Mouse (Mus musculus) CH12.LX (cell line): ENCODE measurements around the gene Mia2. TPM values are rescaled to one million over a fixed set of nuclear protein-coding genes. Genes with fewer than 3 reads are reported as not detected.

Source experiments
- DNase-seq: peaks from one replicate; pipeline ENCODE4 v3.0.0-alpha.2; 2013; ENCODE audit errors: extremely low read depth
- H3K27ac ChIP-seq: 2 replicates; pipeline ENCODE4 v1.5.1; 2012; ENCODE audit warnings: low read depth, mild to moderate bottlenecking, control low read depth, moderate library complexity; ENCODE audit not compliant: insufficient read depth
- H3K27me3 ChIP-seq: replicated peaks from 2 replicates; pipeline ENCODE3; 2012; ENCODE audit warnings: inconsistent platforms
- H3K36me3 ChIP-seq, 2 experiments: replicated peaks in 1 of 2; 2 replicates each; pipeline versions ENCODE3 to v1.6.1; 2012; ENCODE audit warnings: inconsistent platforms in 1 of 2, low read length in 1 of 2, mild to moderate bottlenecking in 1 of 2, mixed read lengths in 1 of 2, moderate library complexity in 1 of 2; ENCODE audit not compliant: control insufficient read depth in 1 of 2, insufficient read depth in 1 of 2
- H3K4me1 ChIP-seq, 2 experiments: 2 replicates each; pipeline ENCODE4 v1.6.1; 2012; ENCODE audit warnings: inconsistent platforms in 1 of 2, moderate library complexity in 1 of 2; ENCODE audit not compliant: insufficient read depth in 2 of 2, control insufficient read depth in 1 of 2
- H3K4me2 ChIP-seq: 2 replicates; pipeline ENCODE4 v1.6.1; 2012; ENCODE audit warnings: low read depth, mild to moderate bottlenecking, control low read depth; ENCODE audit not compliant: poor library complexity, insufficient read depth, severe bottlenecking
- H3K4me3 ChIP-seq, 3 experiments: fragments of 150-350 bp in 1 of 3; sonication (generic) in 1 of 3; replicated peaks in 1 of 3; 2 replicates each; pipeline versions ENCODE3 to v1.5.1; 2011 to 2012; ENCODE audit warnings: low read depth in 2 of 3, low read length in 2 of 3, mild to moderate bottlenecking in 2 of 3, moderate library complexity in 2 of 3, control low read depth in 1 of 3, improper control_type of control experiment in 1 of 3, inconsistent platforms in 1 of 3, mixed read lengths in 1 of 3; ENCODE audit not compliant: poor library complexity in 1 of 3
- H3K79me2 ChIP-seq: replicated peaks from 2 replicates; pipeline ENCODE4 v1.6.1; 2012; ENCODE audit warnings: mild to moderate bottlenecking, moderate library complexity; ENCODE audit not compliant: control insufficient read depth, poor library complexity, insufficient read depth, severe bottlenecking; ENCODE audit errors: extremely low read depth
- H3K9ac ChIP-seq: 2 replicates; pipeline ENCODE4 v1.6.1; 2012; ENCODE audit warnings: low read depth, mild to moderate bottlenecking, control low read depth, moderate library complexity; ENCODE audit not compliant: insufficient read depth
- H3K9me3 ChIP-seq: replicated peaks from 2 replicates; pipeline ENCODE3; 2012; ENCODE audit warnings: low read length, inconsistent platforms, mixed read lengths
- CHD1 ChIP-seq: IDR thresholded peaks from 2 replicates; pipeline ENCODE4 v1.6.1; 2012; ENCODE audit warnings: low read depth, low read length, improper control_type of control experiment, inconsistent platforms
- CHD2 ChIP-seq: IDR thresholded peaks from 2 replicates; pipeline ENCODE4 v1.6.1; 2011; ENCODE audit warnings: low read length, improper control_type of control experiment
- CTCF ChIP-seq, 2 experiments: IDR thresholded peaks in 1 of 2; conservative IDR thresholded peaks in 1 of 2; 2 replicates each; pipeline ENCODE4 v1.5.1; 2011 to 2012; ENCODE audit warnings: low read depth in 2 of 2, low read length in 2 of 2, improper control_type of control experiment in 1 of 2, inconsistent platforms in 1 of 2, mild to moderate bottlenecking in 1 of 2, moderate library complexity in 1 of 2
- EP300 ChIP-seq: IDR thresholded peaks from 2 replicates; pipeline ENCODE4 v1.6.1; 2011; ENCODE audit warnings: low read length, improper control_type of control experiment
- ETS1 ChIP-seq: conservative IDR thresholded peaks from 2 replicates; pipeline ENCODE4 v1.6.1; 2012; ENCODE audit warnings: low read depth, mild to moderate bottlenecking, inconsistent platforms, low read length, improper control_type of control experiment, moderate library complexity
- GABPA ChIP-seq: IDR thresholded peaks from 2 replicates; pipeline ENCODE4 v1.6.1; 2012; ENCODE audit warnings: low read depth, low read length, improper control_type of control experiment, inconsistent platforms; ENCODE audit not compliant: insufficient replicate concordance
- HCFC1 ChIP-seq: IDR thresholded peaks from 2 replicates; pipeline ENCODE4 v1.6.1; 2012; ENCODE audit warnings: low read depth, mild to moderate bottlenecking, inconsistent platforms, low read length, improper control_type of control experiment
- IRF4 ChIP-seq: IDR thresholded peaks from 2 replicates; pipeline ENCODE4 v1.6.1; 2014; ENCODE audit warnings: low read depth, mild to moderate bottlenecking, inconsistent platforms, low read length, improper control_type of control experiment
- JUND ChIP-seq: conservative IDR thresholded peaks from 2 replicates; pipeline ENCODE4 v1.6.1; 2011; ENCODE audit warnings: low read depth, low read length, improper control_type of control experiment
- MAZ ChIP-seq: IDR thresholded peaks from 2 replicates; pipeline ENCODE4 v1.6.1; 2012; ENCODE audit warnings: low read depth, mild to moderate bottlenecking, inconsistent platforms, low read length, improper control_type of control experiment, moderate library complexity
- MEF2A ChIP-seq: IDR thresholded peaks from 2 replicates; pipeline ENCODE4 v1.6.1; 2014; ENCODE audit warnings: low read depth, mild to moderate bottlenecking, inconsistent platforms, low read length, improper control_type of control experiment, borderline replicate concordance
- MXI1 ChIP-seq: IDR thresholded peaks from 2 replicates; pipeline ENCODE4 v1.6.1; 2011; ENCODE audit warnings: mild to moderate bottlenecking, low read depth, low read length, improper control_type of control experiment
- NRF1 ChIP-seq: IDR thresholded peaks from 2 replicates; pipeline ENCODE4 v1.6.1; 2014; ENCODE audit warnings: low read depth, mild to moderate bottlenecking, inconsistent platforms, low read length, improper control_type of control experiment, moderate library complexity
- RAD21 ChIP-seq: IDR thresholded peaks from 2 replicates; pipeline ENCODE4 v1.6.1; 2011; ENCODE audit warnings: low read depth, mild to moderate bottlenecking, low read length, improper control_type of control experiment, moderate library complexity
- SIN3A ChIP-seq: IDR thresholded peaks from 2 replicates; pipeline ENCODE4 v1.6.1; 2012; ENCODE audit warnings: low read length, improper control_type of control experiment, inconsistent platforms
- TBP ChIP-seq: conservative IDR thresholded peaks from 2 replicates; pipeline ENCODE4 v1.6.1; 2011; ENCODE audit warnings: low read depth, low read length, improper control_type of control experiment
- TCF12 ChIP-seq: IDR thresholded peaks from 2 replicates; pipeline ENCODE4 v1.6.1; 2014; ENCODE audit warnings: low read depth, mild to moderate bottlenecking, inconsistent platforms, low read length, improper control_type of control experiment
- USF1 ChIP-seq: IDR thresholded peaks from 2 replicates; pipeline ENCODE4 v1.6.1; 2014; ENCODE audit warnings: low read depth, mild to moderate bottlenecking, inconsistent platforms, low read length, improper control_type of control experiment
- ZC3H11A ChIP-seq: IDR thresholded peaks from 2 replicates; pipeline ENCODE4 v1.6.1; 2012; ENCODE audit warnings: low read depth, mild to moderate bottlenecking, inconsistent platforms, low read length, improper control_type of control experiment
- ZKSCAN1 ChIP-seq: IDR thresholded peaks from 2 replicates; pipeline ENCODE4 v1.6.1; 2012; ENCODE audit warnings: low read depth, inconsistent platforms, low read length, improper control_type of control experiment, borderline replicate concordance
- ZMIZ1 ChIP-seq: IDR thresholded peaks from 2 replicates; pipeline ENCODE4 v1.6.1; 2012; ENCODE audit warnings: low read depth, mild to moderate bottlenecking, inconsistent platforms, low read length, improper control_type of control experiment
- ZNF384 ChIP-seq: IDR thresholded peaks from 2 replicates; pipeline ENCODE4 v1.6.1; 2012; ENCODE audit warnings: low read depth, low read length, improper control_type of control experiment, inconsistent platforms
- dilution Hi-C: fragments of 300-500 bp; cut with MboI; formaldehyde crosslinking; loops from 2 replicates; pipeline ENCODE4 v1.14.3; 2020; ENCODE audit warnings: low sequenced_read_pairs; ENCODE audit not compliant: extremely low pct_unique_long_range_greater_than_20kb, extremely low pct_ligation_motif_present
- in situ Hi-C: fragments of 300-500 bp; cut with MboI; formaldehyde crosslinking; loops from 3 replicates; pipeline ENCODE4 v1.14.3; 2019; ENCODE audit warnings: low sequenced_read_pairs, low pct_ligation_motif_present, low pct_unique_long_range_greater_than_20kb, mixed read lengths
- polyA plus RNA-seq: library from polyadenylated mRNA; unstranded; fragments of >175 nt; gene quantifications from 2 replicates; pipeline ENCODE4 v1.2.1, GENCODE M21; 2012; ENCODE audit warnings: low read depth; ENCODE audit not compliant: insufficient read length
- total RNA-seq, 2 experiments: library from RNA; depleted of rRNA; stranded (reverse); fragments of 300-350 nt in 1 of 2; fragments of >200 nt in 1 of 2; gene quantifications; 2 replicates each; pipeline ENCODE4 v1.2.3; 2012 to 2014

Gene Mia2
- total and polyA plus RNA-seq, 3 experiments = 68.1 to 162 (median 99.2) TPM

- Histone ChIP-seq H3K79me2 (peaks cover 10% of the 10 kb centered on the region), H3K9me3 (no peaks in the 10 kb centered on the region), H3K27me3 (no peaks in the 10 kb centered on the region), H3K4me2 (no peak overlapping the region), H3K27ac (no peak overlapping the region), H3K4me3 (no peak overlapping the region), H3K4me1 (peaks cover 3 to 27% of the 10 kb centered on the region in 2 experiments; a peak in 3 of 4 replicates), H3K36me3 (peaks cover 9 to 20% of the 10 kb centered on the region in 2 experiments), H3K9ac (no peak overlapping the region)
- in situ Hi-C loops (loop anchor here (25.0 kb wide), 1 partner anchor 146 kb away; the partner anchor contains the start of genes Pnn and Trappc6b), dilution Hi-C loops (no loop called here)
- TF ChIP-seq MAZ (no peak), EP300 (no peak), TCF12 (no peak), HCFC1 (no peak), ZMIZ1 (no peak), JUND (no peak), ZKSCAN1 (no peak), CTCF (conservative IDR thresholded peaks at IDR 0.05 in 1 of 2, IDR thresholded peaks at IDR 0.05 in 1 of 2; ENCODE audit: low read depth in 2 of 2, low read length in 2 of 2) (no peak)
- no peak for DNase-seq
Observed at GRCm38 (mm10) chr12:59207814-59208213, 112.2 kb downstream of the Mia2 start.

- DNase-seq = no peak
- dilution Hi-C loops = no loop called here
- peak overlapping the region; percentile 67 for H3K4me2 ChIP-seq
Observed at GRCm38 (mm10) chr12:59216176-59216575, 120.6 kb downstream of the Mia2 start.

GRCm38 (mm10) chr12:59216676-59217266 lies 121.2 kb downstream of the Mia2 start:
- Histone ChIP-seq H3K4me3 (peak overlapping the region in 1 of 3 experiments; percentile 89), H3K27me3 (no peaks in the 10 kb centered on the region), H3K9ac (peak overlapping the region; percentile 48; the same call in 1 of the 2 replicates), H3K79me2 (peaks cover 32% of the 10 kb centered on the region), H3K4me1 (peaks cover 5 to 26% of the 10 kb centered on the region in 2 experiments; a peak in 3 of 4 replicates), H3K9me3 (no peaks in the 10 kb centered on the region), H3K4me2 (peak overlapping the region; percentile 98), H3K36me3 (peaks cover 0 to 6% of the 10 kb centered on the region in 2 experiments), H3K27ac (no peak overlapping the region)
- DNase-seq = peak; percentile 19
- TF ChIP-seq IRF4 (peak; percentile 73; the same call in 1 of the 2 replicates), NRF1 (no peak), ZNF384 (peak; percentile 94), CHD1 (0 out of 2 replicates have a peak, but pooled peaks have one; percentile 23), MXI1 (peak; percentile 50; the same call in 1 of the 2 replicates), SIN3A (peak; percentile 37), EP300 (peak; percentile 55; the same call in 1 of the 2 replicates), ETS1 (peak; percentile 37; the same call in 1 of the 2 replicates), MEF2A (no peak), ZC3H11A (no peak)
- in situ Hi-C loops = loop anchor here (25.0 kb wide), 1 partner anchor 154 kb away; the partner anchor contains the start of genes Pnn and Trappc6b
- dilution Hi-C loops = no loop called here

More at GRCm38 (mm10) chr12:59216176-59216575, 120.6 kb downstream of the Mia2 start:
- Histone ChIP-seq H3K9ac (peak overlapping the region; percentile 48; the same call in 1 of the 2 replicates), H3K36me3 (peaks cover 0 to 6% of the 10 kb centered on the region in 2 experiments), H3K27ac (no peak overlapping the region), H3K9me3 (no peaks in the 10 kb centered on the region), H3K4me3 (no peak overlapping the region), H3K79me2 (peaks cover 32% of the 10 kb centered on the region), H3K4me1 (peaks cover 5 to 26% of the 10 kb centered on the region in 2 experiments; a peak in 3 of 4 replicates), H3K27me3 (no peaks in the 10 kb centered on the region)
- TF ChIP-seq TBP (no peak), GABPA (no peak), NRF1 (no peak), CTCF (conservative IDR thresholded peaks at IDR 0.05 in 1 of 2, IDR thresholded peaks at IDR 0.05 in 1 of 2; ENCODE audit: low read depth in 2 of 2, low read length in 2 of 2) (no peak), RAD21 (no peak), USF1 (no peak), CHD2 (no peak), MEF2A (no peak), ZMIZ1 (no peak), ZKSCAN1 (no peak)
- in situ Hi-C loops = loop anchor here (25.0 kb wide), 1 partner anchor 154 kb away; the partner anchor contains the start of genes Pnn and Trappc6b
